Mouse (Mus musculus) inflammation-experienced regulatory T-cells, adult 16 weeks (primary cell): ENCODE data around the gene Nlrp9a. TPM values are rescaled to one million over a fixed set of nuclear protein-coding genes. Genes with fewer than 3 reads are reported as not detected.

ENCODE experiments used
- polyA plus RNA-seq: library from polyadenylated mRNA; unstranded; fragments of 100-300 nt; shearing (Covaris generic); gene quantifications from one replicate; pipeline ENCODE4 v1.2.1, GENCODE M21; 2017

Gene Nlrp9a
- not detected for polyA plus RNA-seq

GRCm38 (mm10) chr7:26534723-26535122, at the start of gene Nlrp9a:
TSS of gene Nlrp9a (plus strand) at chr7:26535023.

GRCm38 (mm10) chr7:26618364-26618763, 83.5 kb downstream of the Nlrp9a start, which contains the start of gene Vmn1r185:
TSS of gene Vmn1r185 (minus strand) at chr7:26618464.

Other genes starting within 250 kb of the Nlrp9a start
- gene Cyp2a4, start 227.9 kb upstream of the Nlrp9a start, polyA plus RNA-seq, result not detected
- not detected for gene Nlrp9c, start 131.3 kb upstream of the Nlrp9a start, polyA plus RNA-seq
- gene Nlrp4a, start 99.9 kb upstream of the Nlrp9a start, polyA plus RNA-seq, result not detected
- gene Vmn1r185, start 83.4 kb downstream of the Nlrp9a start, polyA plus RNA-seq, result not detected
- 0.13 TPM for gene Cyp2b23, start 151.4 kb downstream of the Nlrp9a start, polyA plus RNA-seq
- not detected for gene Cyp2b19, start 222.1 kb downstream of the Nlrp9a start, polyA plus RNA-seq